Mouse (Mus musculus) liver, embryonic 15.5 days (tissue): ENCODE results near the gene Ptcd1. TPM values are rescaled to one million over a fixed set of nuclear protein-coding genes. Genes with fewer than 3 reads are reported as not detected.
"Not testable (repeated sequence)": the region's sequence is repeated elsewhere in the genome, so short reads cannot be mapped to it uniquely, and the experiment has no call there.

ENCODE experiments used
- ATAC-seq: fragments of 200-750 bp; cut with Nextera tagmentation; 2 replicates; pipeline ENCODE4 v1.8.0; 2017; ENCODE audit warnings: moderate number of reproducible peaks, mild to moderate bottlenecking, moderate library complexity; ENCODE audit not compliant: insufficient read depth
- H3K27ac ChIP-seq: fragments of 300-500 bp; sonication (generic); replicated peaks from 2 replicates; pipeline ENCODE4 v1.5.1; 2015; ENCODE audit warnings: mild to moderate bottlenecking, inconsistent platforms
- H3K27me3 ChIP-seq: fragments of 300-500 bp; sonication (generic); 2 replicates; pipeline ENCODE4 v1.6.1; 2015; ENCODE audit warnings: mild to moderate bottlenecking, inconsistent platforms
- H3K36me3 ChIP-seq: fragments of 300-500 bp; sonication (generic); replicated peaks from 2 replicates; pipeline ENCODE4 v1.6.1; 2015; ENCODE audit warnings: moderate library complexity, mild to moderate bottlenecking, inconsistent platforms
- H3K4me1 ChIP-seq: fragments of 300-500 bp; sonication (generic); replicated peaks from 2 replicates; pipeline ENCODE4 v1.6.1; 2015; ENCODE audit warnings: inconsistent platforms
- H3K4me2 ChIP-seq: fragments of 300-500 bp; sonication (generic); 2 replicates; pipeline ENCODE4 v1.6.1; 2015; ENCODE audit warnings: moderate library complexity, mild to moderate bottlenecking, inconsistent platforms
- H3K4me3 ChIP-seq: fragments of 300-500 bp; sonication (generic); replicated peaks from 2 replicates; pipeline ENCODE4 v1.5.1; 2015; ENCODE audit warnings: mild to moderate bottlenecking, inconsistent platforms
- H3K9ac ChIP-seq: fragments of 300-500 bp; sonication (generic); 2 replicates; pipeline ENCODE4 v1.6.1; 2015; ENCODE audit warnings: moderate library complexity, mild to moderate bottlenecking, inconsistent platforms
- H3K9me3 ChIP-seq: fragments of 300-500 bp; sonication (generic); replicated peaks from 2 replicates; pipeline ENCODE4 v1.6.1; 2016; ENCODE audit warnings: inconsistent platforms
- WGBS: fragments of 180-500 bp; shearing (Covaris S2); methylation state at CpG from one replicate; pipeline ENCODE4 v1.1.7; 2015; ENCODE audit warnings: mixed read lengths; ENCODE audit not compliant: insufficient replicate concordance; 5-methylcytosine and 5-hydroxymethylcytosine counted together
- polyA plus RNA-seq: library from polyadenylated mRNA; unstranded; fragments of >200 nt; fragmentation: Nextera tagmentation; extraction: Ambion mirVana; gene quantifications from 2 replicates; pipeline ENCODE4 v1.2.1, GENCODE M21; 2015

The Ptcd1 gene
- 7.7 and 8.8 TPM in 2 replicates for polyA plus RNA-seq

- peak; percentile 96 for ATAC-seq
- no peaks in the 10 kb centered on the region for H3K9me3 ChIP-seq
- no peaks in the 10 kb centered on the region for H3K27me3 ChIP-seq
- WGBS, result under 1% methylated on average over 51 of the region's 51 CpGs
- peak within 1 kb of the TSS; percentile 89 for H3K4me2 ChIP-seq
- peaks cover 46% of the 10 kb centered on the region for H3K4me1 ChIP-seq
- peak within 1 kb of the TSS; percentile 87 for H3K27ac ChIP-seq
- H3K4me3 ChIP-seq, result peak within 1 kb of the TSS; percentile 99
- peak within 1 kb of the TSS; percentile 99 for H3K9ac ChIP-seq
- peaks cover 52% of the 10 kb centered on the region for H3K36me3 ChIP-seq
These were observed at the start of gene Ptcd1, which contains the start of gene Cpsf4 for GRCm38 (mm10) chr5:145166536-145167305. Gene Ptcd1, minus strand, starts transcription at chr5:145167108. Gene Cpsf4, plus strand, starts transcription at chr5:145167213.

GRCm38 (mm10) chr5:145214679-145215078 is 47.8 kb upstream of the Ptcd1 start:
- WGBS, result 61% methylated on average over 4 of the region's 4 CpGs
- Histone ChIP-seq H3K9ac (no peak overlapping the region), H3K4me2 (no peak overlapping the region), H3K36me3 (peaks cover 56% of the 10 kb centered on the region), H3K4me1 (no peaks in the 10 kb centered on the region), H3K27ac (no peak overlapping the region), H3K9me3 (no peaks in the 10 kb centered on the region), H3K4me3 (no peak overlapping the region), H3K27me3 (no peaks in the 10 kb centered on the region)
- no peak for ATAC-seq

- H3K4me3 ChIP-seq, result no peak overlapping the region
- H3K27ac ChIP-seq, result no peak overlapping the region
- H3K36me3 ChIP-seq, result peaks cover 57% of the 10 kb centered on the region
- H3K27me3 ChIP-seq, result no peaks in the 10 kb centered on the region
- H3K4me1 ChIP-seq, result no peaks in the 10 kb centered on the region
- no peak for ATAC-seq
- 76% methylated on average over 3 of the region's 3 CpGs for WGBS
- H3K9ac ChIP-seq, result no peak overlapping the region
- no peaks in the 10 kb centered on the region for H3K9me3 ChIP-seq
- no peak overlapping the region for H3K4me2 ChIP-seq
These were observed 46.6 kb upstream of the Ptcd1 start for GRCm38 (mm10) chr5:145213505-145213904.

GRCm38 (mm10) chr5:145212216-145212615 is 45.3 kb upstream of the Ptcd1 start:
- Histone ChIP-seq H3K9ac (no peak overlapping the region), H3K4me1 (no peaks in the 10 kb centered on the region), H3K4me3 (no peak overlapping the region), H3K27ac (no peak overlapping the region), H3K4me2 (no peak overlapping the region), H3K36me3 (peaks cover 59% of the 10 kb centered on the region), H3K9me3 (no peaks in the 10 kb centered on the region), H3K27me3 (no peaks in the 10 kb centered on the region)
- 76% methylated on average over 4 of the region's 4 CpGs for WGBS
- no peak for ATAC-seq

- WGBS, result 84% methylated on average over 4 of the region's 4 CpGs
- Histone ChIP-seq H3K36me3 (peaks cover 66% of the 10 kb centered on the region), H3K9ac (no peak overlapping the region), H3K4me1 (no peaks in the 10 kb centered on the region), H3K9me3 (no peaks in the 10 kb centered on the region), H3K4me2 (no peak overlapping the region), H3K4me3 (no peak overlapping the region), H3K27ac (no peak overlapping the region), H3K27me3 (no peaks in the 10 kb centered on the region)
- ATAC-seq, result no peak
These were observed 44.4 kb upstream of the Ptcd1 start for GRCm38 (mm10) chr5:145211340-145211739.

GRCm38 (mm10) chr5:145208391-145208790 is 41.5 kb upstream of the Ptcd1 start:
- 60% methylated on average over 11 of the region's 11 CpGs for WGBS
- Histone ChIP-seq H3K4me1 (peaks cover 20% of the 10 kb centered on the region), H3K36me3 (peaks cover 54% of the 10 kb centered on the region)
- H3K9ac ChIP-seq, H3K4me2 ChIP-seq, ATAC-seq, H3K9me3 ChIP-seq, H3K27ac ChIP-seq, H3K27me3 ChIP-seq, H3K4me3 ChIP-seq: not testable (repeated sequence)

- H3K27ac ChIP-seq, result no peak overlapping the region
- H3K4me3 ChIP-seq, result no peak overlapping the region
- no peak overlapping the region for H3K4me2 ChIP-seq
- H3K9ac ChIP-seq, result no peak overlapping the region
- 71% methylated on average over 6 of the region's 6 CpGs for WGBS
- H3K36me3 ChIP-seq, result peaks cover 51% of the 10 kb centered on the region
- peaks cover 24% of the 10 kb centered on the region for H3K4me1 ChIP-seq
- H3K9me3 ChIP-seq, result no peaks in the 10 kb centered on the region
- H3K27me3 ChIP-seq, result no peaks in the 10 kb centered on the region
- ATAC-seq, result no peak
These were observed 41.0 kb upstream of the Ptcd1 start for GRCm38 (mm10) chr5:145207954-145208353.

GRCm38 (mm10) chr5:145207385-145207784 is 40.5 kb upstream of the Ptcd1 start:
- WGBS, result 81% methylated on average over 6 of the region's 6 CpGs
- H3K9me3 ChIP-seq, result no peaks in the 10 kb centered on the region

GRCm38 (mm10) chr5:145205041-145205440 is 38.1 kb upstream of the Ptcd1 start:
- H3K4me2 ChIP-seq, result peak overlapping the region; percentile 86
- ATAC-seq, result no peak
- peaks cover 26% of the 10 kb centered on the region for H3K36me3 ChIP-seq
- peaks cover 48% of the 10 kb centered on the region for H3K4me1 ChIP-seq
- H3K9ac ChIP-seq, result peak overlapping the region; percentile 60
- H3K27me3 ChIP-seq, result no peaks in the 10 kb centered on the region
- peak overlapping the region; percentile 69 for H3K4me3 ChIP-seq
- peak overlapping the region; percentile 41 for H3K27ac ChIP-seq
- H3K9me3 ChIP-seq, result no peaks in the 10 kb centered on the region
- 19% methylated on average over 9 of the region's 9 CpGs for WGBS

More at GRCm38 (mm10) chr5:145207385-145207784, 40.5 kb upstream of the Ptcd1 start:
- Histone ChIP-seq H3K27me3 (no peaks in the 10 kb centered on the region), H3K4me1 (peaks cover 30% of the 10 kb centered on the region), H3K4me3 (no peak overlapping the region), H3K4me2 (no peak overlapping the region), H3K36me3 (peaks cover 48% of the 10 kb centered on the region), H3K27ac (no peak overlapping the region), H3K9ac (no peak overlapping the region)
- no peak for ATAC-seq

GRCm38 (mm10) chr5:145203936-145204691 is 37.2 kb upstream of the Ptcd1 start, which contains the start of gene Zkscan5:
Gene Zkscan5, plus strand, starts transcription at chr5:145204562.
- H3K36me3 ChIP-seq, result peaks cover 18% of the 10 kb centered on the region; the same call in 1 of the 2 replicates
- H3K27ac ChIP-seq, result peak within 1 kb of the TSS; percentile 95
- H3K9me3 ChIP-seq, result no peaks in the 10 kb centered on the region
- H3K4me3 ChIP-seq, result peak within 1 kb of the TSS; percentile 69
- peak; percentile 95 for ATAC-seq
- H3K9ac ChIP-seq, result peak within 1 kb of the TSS; percentile 63
- no peaks in the 10 kb centered on the region for H3K27me3 ChIP-seq
- H3K4me1 ChIP-seq, result peaks cover 53% of the 10 kb centered on the region
- H3K4me2 ChIP-seq, result peak within 1 kb of the TSS; percentile 86
- under 1% methylated on average over 22 of the region's 22 CpGs for WGBS

- 40% methylated on average over 3 of the region's 3 CpGs for WGBS
- peaks cover 19% of the 10 kb centered on the region for H3K36me3 ChIP-seq
- H3K4me1 ChIP-seq, result peaks cover 53% of the 10 kb centered on the region
These were observed 35.5 kb upstream of the Ptcd1 start for GRCm38 (mm10) chr5:145202446-145202845.

More at GRCm38 (mm10) chr5:145202446-145202845, 35.5 kb upstream of the Ptcd1 start:
- no peak overlapping the region for H3K9ac ChIP-seq
- no peak overlapping the region for H3K4me2 ChIP-seq
- H3K9me3 ChIP-seq, result no peaks in the 10 kb centered on the region
- ATAC-seq, result no peak
- 0 out of 2 replicates have a peak overlapping the region, but pooled peaks have one; percentile 0 for H3K27ac ChIP-seq
- H3K27me3 ChIP-seq, result no peaks in the 10 kb centered on the region
- H3K4me3 ChIP-seq, result no peak overlapping the region
